Mouse (Mus musculus) layer of hippocampus, adult 18-20 months (tissue): ENCODE measurements around the gene Tceal1. TPM values are rescaled to one million over a fixed set of nuclear protein-coding genes. Genes with fewer than 3 reads are reported as not detected.

Experiments
- DNase-seq, 2 experiments: peaks; one replicate each; pipeline ENCODE4 v3.0.0; 2022; ENCODE audit warnings: low spot score in 2 of 2
- total RNA-seq, 2 experiments: library from RNA; stranded (reverse); gene quantifications; 2 replicates each; pipeline ENCODE4 v1.2.3; 2021

The Tceal1 gene
- total RNA-seq, 2 experiments from 2014 or later: 15.8 to 15.9 TPM

DNA sequence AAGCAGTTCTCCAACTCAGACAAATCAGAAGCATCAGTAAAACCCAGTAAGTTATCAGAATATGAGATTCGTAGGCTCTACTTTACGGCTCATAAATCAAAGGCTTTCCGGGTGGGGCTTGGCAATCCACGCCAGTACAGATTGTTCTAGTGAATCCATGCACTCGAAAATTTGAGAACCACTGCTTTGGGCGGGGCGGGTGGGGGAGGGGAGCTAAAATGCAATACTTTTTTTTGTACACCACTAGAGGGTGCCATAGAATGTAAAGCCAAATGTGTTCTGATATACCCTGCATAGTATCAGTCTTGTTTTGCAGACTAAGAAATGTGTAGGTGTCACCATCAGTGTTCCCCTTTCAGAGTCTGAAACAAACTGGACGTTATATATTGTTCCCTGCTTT is 36.9 kb downstream of the Tceal1 start:
- peak in 1 of 2 experiments; percentile 4 for DNase-seq

DNA sequence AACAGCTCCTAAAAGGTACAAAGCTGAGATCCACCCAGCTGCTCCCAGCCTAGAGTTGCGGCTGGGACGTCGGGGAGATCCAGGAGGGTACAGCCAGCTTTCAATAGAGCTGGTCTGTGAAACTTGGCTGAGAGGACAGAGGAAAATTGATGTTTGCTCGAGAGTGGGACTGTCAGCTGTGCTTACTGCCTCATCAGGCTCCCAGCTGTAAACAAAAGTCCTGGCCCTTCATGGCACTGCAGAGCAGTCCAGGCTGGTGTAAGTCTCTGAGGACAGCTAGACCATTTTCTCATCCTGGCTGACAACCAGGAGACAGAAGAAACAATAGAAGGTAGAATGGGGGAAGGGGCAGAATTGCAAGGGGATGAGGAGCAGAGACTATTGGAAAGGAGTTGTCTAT is 41.5 kb downstream of the Tceal1 start:
- peak in 1 of 2 experiments; percentile 5 for DNase-seq

DNA sequence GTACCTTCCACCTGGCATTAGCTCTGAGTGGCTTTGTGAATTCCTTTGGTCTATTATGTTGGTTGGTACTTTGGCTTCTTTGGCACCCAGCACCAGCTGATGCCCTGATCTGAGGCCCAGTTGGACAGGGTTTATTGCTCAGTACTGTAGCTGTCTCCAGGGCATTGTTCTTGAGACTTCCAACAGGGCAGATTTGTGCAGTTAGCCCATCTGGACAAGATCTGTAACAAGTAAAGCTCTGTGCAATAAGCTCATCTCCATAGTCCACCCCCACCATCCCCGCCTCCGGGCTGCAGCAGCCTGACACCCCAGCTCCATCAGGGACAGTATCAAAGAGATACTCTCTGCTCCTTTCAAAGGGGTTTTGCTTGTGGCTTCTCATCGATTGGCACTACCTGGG is 47.7 kb downstream of the Tceal1 start:
- peak in 1 of 2 experiments; percentile 55 for DNase-seq

Other genes with a start within 250 kb of the Tceal1 start
- not detected for gene Kir3dl1, start 190.0 kb upstream of the Tceal1 start, total RNA-seq
- gene Kir3dl2, start 163.9 kb upstream of the Tceal1 start, total RNA-seq: not detected
- 100 to 1,000 TPM; 195 to 197 TPM for gene Tceal3, start 117.1 kb upstream of the Tceal1 start, total RNA-seq
- gene Morf4l2, start 35.7 kb downstream of the Tceal1 start, total RNA-seq: 100 to 1,000 TPM; 362 to 377 TPM
- under 1 TPM in 1 of 2 experiments, not detected in 1; 0.35 TPM for gene Glra4, start 72.2 kb downstream of the Tceal1 start, total RNA-seq
- gene Plp1, start 114.7 kb downstream of the Tceal1 start, total RNA-seq: 100 to 1,000 TPM; 682 to 762 TPM
- 10 to 100 TPM; 16.9 to 30.6 TPM for gene Rab9b, start 160.8 kb downstream of the Tceal1 start, total RNA-seq
- gene H2bfm, start 219.3 kb downstream of the Tceal1 start, total RNA-seq: not detected